Mouse (Mus musculus) heart, embryonic 11.5 days (tissue): Measurements from ENCODE around the gene Slx4ip. TPM values are rescaled to one million over a fixed set of nuclear protein-coding genes. Genes with fewer than 3 reads are reported as not detected.

Source experiments
- polyA plus RNA-seq: library from polyadenylated mRNA; unstranded; fragments of >200 nt; fragmentation: Nextera tagmentation; extraction: Ambion mirVana; gene quantifications from 2 replicates; pipeline ENCODE4 v1.2.1, GENCODE M21; 2014

Slx4ip gene
- polyA plus RNA-seq, 1 experiment from 2014 or later, result 5.9 TPM

Other genes starting within 250 kb of the Slx4ip start
- 10.7 and 12.1 TPM in 2 replicates for gene Snap25, start 177.8 kb upstream of the Slx4ip start, polyA plus RNA-seq
- 19.3 and 51.3 TPM in 2 replicates for gene AL731706.2, start 5.5 kb upstream of the Slx4ip start, polyA plus RNA-seq
- gene AL731706.1, start 171 bp downstream of the Slx4ip start, polyA plus RNA-seq, result 44.0 and 45.4 TPM in 2 replicates
- 17.6 and 20.8 TPM in 2 replicates for gene Mkks, start 171 bp downstream of the Slx4ip start, polyA plus RNA-seq
- 17.2 and 21.7 TPM in 2 replicates for gene Jag1, start 225.4 kb downstream of the Slx4ip start, polyA plus RNA-seq